Comparison of ENCODE assay signal across 10 mouse cellular contexts in genomic region chr5:137345821-137346220, GRCm38 (mm10). TPM values are rescaled to one million over a fixed set of nuclear protein-coding genes. Genes with fewer than 3 reads are reported as not detected.
DNase-seq lines count a peak whose midpoint lies in the region; ATAC-seq lines count a peak whose summit lies in the region.
"Had no signal": no experiment of that assay in that cellular context is flagged by ENCODE, and none has a peak within 500 bp of the region (broad histone marks: within the 10 kb centered on the region; RNA-seq: fewer than 3 reads in every experiment).

No protein-coding gene starts in this region.

- no peak overlapping the region for H3K4me3 ChIP-seq in kidney, embryonic 14.5 days (ENCODE audit: low read length)
- no peak overlapping the region for H3K4me3 ChIP-seq in liver, embryonic 15.5 days (replicated peaks)

- no peaks in the 10 kb centered on the region for H3K9me3 ChIP-seq in kidney, embryonic 14.5 days (ENCODE audit: control insufficient read depth, low read length)
- H3K9me3 ChIP-seq in liver, embryonic 15.5 days (replicated peaks) = no peaks in the 10 kb centered on the region

- H3K36me3 ChIP-seq in kidney, embryonic 14.5 days (ENCODE audit: control insufficient read depth, insufficient read depth, low read length) = no peaks in the 10 kb centered on the region
- H3K36me3 ChIP-seq in liver, embryonic 15.5 days (replicated peaks) = no peaks in the 10 kb centered on the region

- WGBS in kidney, embryonic 14.5 days = 16% methylated on average over 9 of the region's 9 CpGs
- WGBS in liver, embryonic 15.5 days (ENCODE audit: insufficient replicate concordance) = 22% methylated on average over 9 of the region's 9 CpGs

- no peaks in the 10 kb centered on the region for H3K27me3 ChIP-seq in kidney, embryonic 14.5 days (ENCODE audit: control insufficient read depth, insufficient read depth, low read length)
- H3K27me3 ChIP-seq in liver, embryonic 15.5 days = peaks cover 43% of the 10 kb centered on the region

- peak; percentile 42 for DNase-seq in thymus, postnatal 0 days (ENCODE audit: low spot score)
- DNase-seq in thymus, postnatal 4 days = no peak
- DNase-seq in right cerebral cortex, postnatal 4 days = no peak
- no peak for DNase-seq in right cerebral cortex, postnatal 14 days
- DNase-seq: cerebellum, postnatal 14 days; spleen, adult 18-20 months had no signal

- no peak for ATAC-seq in kidney, embryonic 14.5 days (ENCODE audit: low FRiP score, low TSS enrichment)
- ATAC-seq in liver, embryonic 15.5 days (ENCODE audit: insufficient read depth) = peak; percentile 51
- ATAC-seq in erythroid progenitor cell, adult 5-6 weeks (replicated peaks; ENCODE audit: low FRiP score, poor library complexity, severe bottlenecking) = no peak
- no peak for ATAC-seq in granulocyte monocyte progenitor cell, adult 5-6 weeks (replicated peaks; ENCODE audit: poor library complexity, severe bottlenecking)

- peak overlapping the region; percentile 20; the same call in 1 of the 2 replicates for H3K9ac ChIP-seq in kidney, embryonic 14.5 days (ENCODE audit: low read depth, low read length)
- no peak overlapping the region for H3K9ac ChIP-seq in liver, embryonic 15.5 days

- peak overlapping the region; percentile 27 for H3K4me2 ChIP-seq in kidney, embryonic 14.5 days (replicated peaks; ENCODE audit: low read depth, low read length)
- no peak overlapping the region; the same call in 1 of the 2 replicates for H3K4me2 ChIP-seq in liver, embryonic 15.5 days

- H3K4me1 ChIP-seq in kidney, embryonic 14.5 days (ENCODE audit: control insufficient read depth, insufficient read depth, low read length) = peaks cover 24% of the 10 kb centered on the region; the same call in 1 of the 2 replicates
- peaks cover 14% of the 10 kb centered on the region; the same call in 1 of the 2 replicates for H3K4me1 ChIP-seq in liver, embryonic 15.5 days (replicated peaks)

- H3K27ac ChIP-seq in kidney, embryonic 14.5 days (ENCODE audit: low read depth, low read length) = peak overlapping the region; percentile 44; the same call in 1 of the 2 replicates
- peak overlapping the region; percentile 75 for H3K27ac ChIP-seq in liver, embryonic 15.5 days (replicated peaks)

RNA-seq across cellular contexts. Expression of gene Ephb4, which starts 4.1 kb away (rescaled TPM):
- polyA plus RNA-seq in thymus, postnatal 0 days (2015; fragmentation: Nextera tagmentation; extraction: Ambion mirVana) = 6.6 and 8.0 TPM in 2 replicates
- polyA plus RNA-seq in kidney, embryonic 14.5 days (2014; fragmentation: Nextera tagmentation; extraction: Ambion mirVana) = 30.9 and 58.9 TPM in 2 replicates
- 7.6 and 8.6 TPM in 2 replicates for polyA plus RNA-seq in liver, embryonic 15.5 days (2015; fragmentation: Nextera tagmentation; extraction: Ambion mirVana)
- total RNA-seq in erythroid progenitor cell, adult 5-6 weeks (2015; ENCODE audit: low replicate concordance) = 0.42 TPM in 1 of 2 replicates, not detected in the other
- not detected in 2 replicates for total RNA-seq in erythroid progenitor cell, adult 5-6 weeks (2017; ENCODE audit: low replicate concordance)
- total RNA-seq in granulocyte monocyte progenitor cell, adult 5-6 weeks (2014; fragmentation: Nextera tagmentation) = not detected in 2 replicates
- total RNA-seq in granulocyte monocyte progenitor cell, adult 5-6 weeks (2017) = not detected in 2 replicates

RNA-seq across cellular contexts. Expression of gene Slc12a9, which starts 12.4 kb away (rescaled TPM):
- polyA plus RNA-seq in thymus, postnatal 0 days (2015; fragmentation: Nextera tagmentation; extraction: Ambion mirVana) = 7.0 and 9.5 TPM in 2 replicates
- polyA plus RNA-seq in kidney, embryonic 14.5 days (2014; fragmentation: Nextera tagmentation; extraction: Ambion mirVana) = 5.7 and 8.5 TPM in 2 replicates
- 3.2 and 3.8 TPM in 2 replicates for polyA plus RNA-seq in liver, embryonic 15.5 days (2015; fragmentation: Nextera tagmentation; extraction: Ambion mirVana)
- total RNA-seq in erythroid progenitor cell, adult 5-6 weeks (2015; ENCODE audit: low replicate concordance) = 0.72 and 1.7 TPM in 2 replicates
- total RNA-seq in erythroid progenitor cell, adult 5-6 weeks (2017; ENCODE audit: low replicate concordance) = 0.15 and 0.64 TPM in 2 replicates
- 16.3 and 26.3 TPM in 2 replicates for total RNA-seq in granulocyte monocyte progenitor cell, adult 5-6 weeks (2014; fragmentation: Nextera tagmentation)
- 6.5 and 6.6 TPM in 2 replicates for total RNA-seq in granulocyte monocyte progenitor cell, adult 5-6 weeks (2017)

RNA-seq across cellular contexts. Expression of gene Trip6, which starts 31.6 kb away (rescaled TPM):
- 17.1 and 17.4 TPM in 2 replicates for polyA plus RNA-seq in thymus, postnatal 0 days (2015; fragmentation: Nextera tagmentation; extraction: Ambion mirVana)
- 52.7 and 62.5 TPM in 2 replicates for polyA plus RNA-seq in kidney, embryonic 14.5 days (2014; fragmentation: Nextera tagmentation; extraction: Ambion mirVana)
- 8.2 and 11.2 TPM in 2 replicates for polyA plus RNA-seq in liver, embryonic 15.5 days (2015; fragmentation: Nextera tagmentation; extraction: Ambion mirVana)
- total RNA-seq in erythroid progenitor cell, adult 5-6 weeks (2015; ENCODE audit: low replicate concordance) = 1.4 TPM in 1 of 2 replicates, not detected in the other
- total RNA-seq in erythroid progenitor cell, adult 5-6 weeks (2017; ENCODE audit: low replicate concordance) = 1.8 and 7.2 TPM in 2 replicates
- 9.4 and 9.9 TPM in 2 replicates for total RNA-seq in granulocyte monocyte progenitor cell, adult 5-6 weeks (2014; fragmentation: Nextera tagmentation)
- total RNA-seq in granulocyte monocyte progenitor cell, adult 5-6 weeks (2017) = 2.9 and 5.6 TPM in 2 replicates

RNA-seq across cellular contexts. Expression of gene Srrt, which starts 38.3 kb away (rescaled TPM):
- polyA plus RNA-seq in thymus, postnatal 0 days (2015; fragmentation: Nextera tagmentation; extraction: Ambion mirVana) = 114 and 118 TPM in 2 replicates
- 104 and 141 TPM in 2 replicates for polyA plus RNA-seq in kidney, embryonic 14.5 days (2014; fragmentation: Nextera tagmentation; extraction: Ambion mirVana)
- 68.0 and 76.9 TPM in 2 replicates for polyA plus RNA-seq in liver, embryonic 15.5 days (2015; fragmentation: Nextera tagmentation; extraction: Ambion mirVana)
- 235 and 247 TPM in 2 replicates for total RNA-seq in erythroid progenitor cell, adult 5-6 weeks (2015; ENCODE audit: low replicate concordance)
- 557 and 577 TPM in 2 replicates for total RNA-seq in erythroid progenitor cell, adult 5-6 weeks (2017; ENCODE audit: low replicate concordance)
- 238 and 321 TPM in 2 replicates for total RNA-seq in granulocyte monocyte progenitor cell, adult 5-6 weeks (2014; fragmentation: Nextera tagmentation)
- 239 and 278 TPM in 2 replicates for total RNA-seq in granulocyte monocyte progenitor cell, adult 5-6 weeks (2017)

RNA-seq across cellular contexts. Expression of gene Ufsp1, which starts 51.4 kb away (rescaled TPM):
- 16.6 and 21.0 TPM in 2 replicates for polyA plus RNA-seq in thymus, postnatal 0 days (2015; fragmentation: Nextera tagmentation; extraction: Ambion mirVana)
- polyA plus RNA-seq in kidney, embryonic 14.5 days (2014; fragmentation: Nextera tagmentation; extraction: Ambion mirVana) = 6.2 and 6.4 TPM in 2 replicates
- polyA plus RNA-seq in liver, embryonic 15.5 days (2015; fragmentation: Nextera tagmentation; extraction: Ambion mirVana) = 7.4 and 9.6 TPM in 2 replicates
- 50.8 and 61.2 TPM in 2 replicates for total RNA-seq in erythroid progenitor cell, adult 5-6 weeks (2015; ENCODE audit: low replicate concordance)
- 27.8 and 30.2 TPM in 2 replicates for total RNA-seq in erythroid progenitor cell, adult 5-6 weeks (2017; ENCODE audit: low replicate concordance)
- total RNA-seq in granulocyte monocyte progenitor cell, adult 5-6 weeks (2014; fragmentation: Nextera tagmentation) = 0.53 TPM in 1 of 2 replicates, not detected in the other
- total RNA-seq in granulocyte monocyte progenitor cell, adult 5-6 weeks (2017) = 0.43 and 5.2 TPM in 2 replicates
